ENCODE assay signal across 8 mouse cellular contexts in genomic region chr3:127446173-127446572, GRCm38 (mm10). TPM values are rescaled to one million over a fixed set of nuclear protein-coding genes. Genes with fewer than 3 reads are reported as not detected.
DNase-seq lines count a peak whose midpoint lies in the region; ATAC-seq and TF ChIP-seq lines count a peak whose summit lies in the region.

No protein-coding gene starts in this region.

- no peak for TF ChIP-seq POLR2A in limb, embryonic 14.5 days (IDR thresholded peaks at IDR 0.05; ENCODE audit: borderline replicate concordance, extremely low read depth, insufficient read depth, insufficient read length)

- H3K4me1 ChIP-seq in limb, embryonic 14.5 days (ENCODE audit: control insufficient read depth, insufficient read depth, low read length) = no peaks in the 10 kb centered on the region
- H3K4me1 ChIP-seq in midbrain, postnatal 0 days (ENCODE audit: insufficient read depth, low read length) = no peaks in the 10 kb centered on the region

- DNase-seq in spleen, postnatal 4 days (ENCODE audit: low spot score in 2 of 2) = peak; percentile 48 to 72
- DNase-seq in spleen, adult 18-20 months = no peak
- DNase-seq in cerebellum, adult 9-11 months = peak; percentile 28
- peak; percentile 50 to 64 for DNase-seq in frontal cortex, postnatal 25 days (ENCODE audit: low spot score in 2 of 2)
- DNase-seq in induced T-regulatory cell, adult 2 months (ENCODE audit: low read depth) = peak; percentile 60
- peak; percentile 64 for DNase-seq in limb, embryonic 14.5 days (ENCODE audit: low spot score)
- peak; percentile 76 for DNase-seq in midbrain, postnatal 0 days (ENCODE audit: low spot score)
- DNase-seq in telencephalon, adult 2 months (ENCODE audit: low read depth, low spot score) = peak; percentile 38

- H3K27ac ChIP-seq in limb, embryonic 14.5 days (replicated peaks; ENCODE audit: low read depth, low read length) = no peak overlapping the region
- no peak overlapping the region for H3K27ac ChIP-seq in midbrain, postnatal 0 days (ENCODE audit: low read depth, low read length)

- ATAC-seq in limb, embryonic 14.5 days (ENCODE audit: low FRiP score, low read depth) = no peak
- ATAC-seq in midbrain, postnatal 0 days (ENCODE audit: low FRiP score) = no peak

- H3K36me3 ChIP-seq in limb, embryonic 14.5 days (ENCODE audit: control insufficient read depth, insufficient read depth, low read length) = no peaks in the 10 kb centered on the region
- no peaks in the 10 kb centered on the region for H3K36me3 ChIP-seq in midbrain, postnatal 0 days (ENCODE audit: insufficient read depth, low read length)

- no peaks in the 10 kb centered on the region for H3K9me3 ChIP-seq in limb, embryonic 14.5 days (ENCODE audit: control insufficient read depth, low read length)
- no peaks in the 10 kb centered on the region for H3K9me3 ChIP-seq in midbrain, postnatal 0 days (ENCODE audit: low read length)

- H3K4me2 ChIP-seq in limb, embryonic 14.5 days (replicated peaks; ENCODE audit: low read depth, low read length, severe bottlenecking) = no peak overlapping the region
- H3K4me2 ChIP-seq in midbrain, postnatal 0 days (ENCODE audit: low read depth, low read length, poor library complexity, severe bottlenecking) = no peak overlapping the region

- H3K4me3 ChIP-seq in limb, embryonic 14.5 days (replicated peaks; ENCODE audit: low read length) = no peak overlapping the region
- no peak overlapping the region for H3K4me3 ChIP-seq in midbrain, postnatal 0 days (ENCODE audit: low read depth, low read length)

- peak; percentile 72 for TF ChIP-seq CTCF in midbrain, postnatal 0 days (IDR thresholded peaks at IDR 0.05)

- no peaks in the 10 kb centered on the region for H3K27me3 ChIP-seq in limb, embryonic 14.5 days (ENCODE audit: control insufficient read depth, insufficient read depth, low read length)
- no peaks in the 10 kb centered on the region for H3K27me3 ChIP-seq in midbrain, postnatal 0 days (ENCODE audit: insufficient read depth, low read length)

- WGBS in limb, embryonic 14.5 days = 31% methylated on average over 5 of the region's 5 CpGs
- WGBS in midbrain, postnatal 0 days = 46% methylated on average over 5 of the region's 5 CpGs

- no peak overlapping the region for H3K9ac ChIP-seq in limb, embryonic 14.5 days (ENCODE audit: low read depth, low read length, severe bottlenecking)
- H3K9ac ChIP-seq in midbrain, postnatal 0 days (replicated peaks; ENCODE audit: low read length, poor library complexity, severe bottlenecking) = no peak overlapping the region; the same call in 1 of the 2 replicates

RNA-seq across cellular contexts. Expression of gene Ank2, which starts 53.0 kb away (rescaled TPM):
- polyA plus RNA-seq in limb, embryonic 14.5 days (2012; rRNA removed) = 41.3 and 41.6 TPM in 2 replicates
- 33.0 and 34.5 TPM in 2 replicates for polyA plus RNA-seq in limb, embryonic 14.5 days (2014; fragmentation: Nextera tagmentation; extraction: Ambion mirVana)
- 623 and 716 TPM in 2 replicates for total RNA-seq in midbrain, postnatal 0 days (2014; rRNA removed)
- 155 and 200 TPM in 2 replicates for polyA plus RNA-seq in midbrain, postnatal 0 days (2015; fragmentation: Nextera tagmentation; extraction: Ambion mirVana)

Comparison
In these comparisons a context has a peak if more than half of its experiments do, and no peak if none do; other contexts are left out.
1. DNase-seq: peak in spleen, postnatal 4 days (2 of 2), cerebellum, adult 9-11 months (single experiment), frontal cortex, postnatal 25 days (2 of 2), induced T-regulatory cell, adult 2 months (single experiment), limb, embryonic 14.5 days (single experiment), midbrain, postnatal 0 days (single experiment) and telencephalon, adult 2 months (single experiment); none in spleen, adult 18-20 months (0 of 2).